Mouse (Mus musculus) retina, adult 2 months (tissue): ENCODE data around the gene Hip1r.

Experiments used
- DNase-seq: peaks from one replicate; pipeline ENCODE4 v3.0.0-alpha.2; 2012; ENCODE audit warnings: low read depth, low spot score

Hip1r gene

DNA sequence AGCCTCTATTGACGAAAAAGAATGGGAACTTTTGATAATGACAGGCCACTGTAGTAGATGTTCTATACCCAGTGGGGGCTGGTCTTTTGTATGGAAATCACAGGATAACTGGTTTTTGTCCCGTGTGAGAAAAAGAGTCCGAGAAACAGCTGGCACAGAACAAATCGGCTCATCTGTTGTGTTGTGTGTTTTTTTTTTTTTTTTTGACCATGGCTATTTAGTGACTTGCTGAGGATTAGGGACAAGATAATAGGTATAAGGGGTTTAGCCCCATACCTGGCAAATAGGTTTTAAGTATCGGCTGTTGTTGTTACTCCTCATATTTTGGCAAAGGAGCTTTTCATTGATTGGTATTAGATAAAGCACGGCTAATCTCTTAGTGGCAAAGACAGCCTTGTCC is 975 bp upstream of the Hip1r start:
- DNase-seq = no peak

DNA sequence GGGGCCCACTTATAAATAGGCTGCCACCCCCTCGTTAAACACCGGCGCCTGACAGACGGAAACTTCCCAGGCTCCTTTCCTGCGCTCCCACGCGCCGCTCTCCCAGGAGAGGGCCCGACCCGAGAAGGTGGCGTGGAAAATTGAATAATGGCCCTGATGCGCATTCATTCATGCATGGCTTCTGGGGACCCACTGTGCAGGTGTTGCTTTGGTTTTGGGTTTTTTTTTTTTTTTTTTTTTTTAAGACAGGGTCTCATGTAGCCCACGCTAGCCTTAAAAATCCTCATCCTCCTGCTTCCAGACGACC is 704 bp downstream of the Hip1r start:
- DNase-seq = no peak

DNA sequence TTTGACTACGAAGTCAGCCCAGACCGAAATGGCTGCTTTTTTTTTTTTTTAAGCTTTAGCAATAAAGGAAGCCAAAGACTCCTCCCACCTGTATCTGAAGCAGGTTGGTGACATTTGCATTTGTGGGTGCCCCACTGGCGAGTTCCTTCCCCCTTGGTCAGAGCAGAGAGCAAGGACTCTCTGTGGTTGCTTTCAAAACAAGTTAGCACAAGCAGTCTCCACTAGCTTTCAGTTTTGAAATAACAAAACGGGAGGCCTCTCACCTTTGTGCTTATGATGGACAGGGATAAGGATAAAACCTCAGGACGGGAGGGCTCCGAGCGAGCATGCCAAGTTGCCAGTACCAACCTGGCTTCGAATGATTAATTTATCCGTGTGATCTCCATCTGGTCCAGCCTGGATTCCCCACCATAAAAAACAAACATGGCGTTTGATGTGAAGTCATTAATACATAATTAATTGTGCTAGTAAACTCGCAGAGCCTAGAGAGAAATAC is 1.2 kb downstream of the Hip1r start:
- DNase-seq = no peak

DNA sequence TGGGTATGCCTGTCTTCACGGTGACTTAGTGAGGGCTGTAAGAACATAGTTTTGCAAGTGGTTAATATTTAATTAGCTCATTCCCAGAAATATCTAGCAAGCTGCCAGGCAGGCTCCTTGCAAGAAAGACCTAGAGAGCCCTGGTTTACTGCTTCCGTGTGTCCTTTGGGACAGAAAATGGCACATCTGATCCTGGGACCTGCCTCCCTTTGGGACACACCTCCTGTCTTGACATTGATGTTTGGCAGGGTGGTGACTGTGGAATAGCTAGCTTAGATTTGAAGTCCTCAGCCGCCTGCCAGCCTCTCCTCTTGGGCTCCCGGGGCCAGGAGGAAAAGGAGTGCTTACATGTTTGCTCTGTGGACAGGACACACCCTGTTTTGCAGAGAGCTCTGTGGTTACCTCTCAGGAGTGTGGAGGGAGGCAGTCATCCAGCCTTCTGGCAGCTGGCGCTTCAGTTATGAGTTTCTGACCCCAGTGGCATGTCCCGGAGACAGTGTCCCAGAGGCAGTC is 2.3 kb downstream of the Hip1r start:
- no peak for DNase-seq

DNA sequence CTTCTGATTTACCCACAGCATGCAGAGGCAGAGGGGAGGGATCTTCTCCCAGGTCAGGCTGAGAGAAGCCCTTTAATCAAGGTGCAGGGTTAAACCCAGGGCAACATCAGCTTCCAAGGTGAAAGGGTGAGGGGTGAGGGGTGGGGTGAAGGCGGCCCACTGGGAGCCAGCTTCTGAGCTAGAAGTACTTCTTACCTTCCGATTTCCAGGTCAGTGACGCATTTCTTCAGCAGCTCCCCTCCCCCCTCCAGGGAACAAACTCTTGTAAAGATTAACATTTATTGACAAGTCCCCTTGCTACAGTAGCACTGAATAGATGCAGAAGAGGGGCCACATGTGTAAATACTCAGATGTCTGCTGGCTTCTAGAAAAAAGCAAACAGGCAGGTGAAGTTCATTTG is 3.8 kb downstream of the Hip1r start:
- DNase-seq = no peak

DNA sequence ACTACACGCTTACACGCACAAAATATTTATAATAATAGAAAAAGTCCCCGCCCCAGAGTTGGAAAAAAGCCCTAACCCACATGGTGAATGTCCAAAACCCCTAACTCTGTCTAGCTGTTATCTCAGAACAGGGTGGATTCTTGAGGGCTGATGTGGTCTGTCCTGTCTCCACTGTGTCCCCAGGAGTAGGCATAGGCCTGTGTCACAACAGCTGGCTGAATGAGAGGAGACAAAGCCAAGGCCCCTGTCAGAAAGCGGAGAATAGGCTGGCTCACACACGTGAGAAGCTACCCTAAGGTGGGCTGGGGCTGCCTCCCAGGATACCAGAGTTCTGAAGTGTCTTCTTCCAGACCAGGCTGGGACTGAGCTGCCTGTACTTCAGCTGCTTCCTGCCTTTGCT is 4.7 kb downstream of the Hip1r start:
- DNase-seq = no peak

DNA sequence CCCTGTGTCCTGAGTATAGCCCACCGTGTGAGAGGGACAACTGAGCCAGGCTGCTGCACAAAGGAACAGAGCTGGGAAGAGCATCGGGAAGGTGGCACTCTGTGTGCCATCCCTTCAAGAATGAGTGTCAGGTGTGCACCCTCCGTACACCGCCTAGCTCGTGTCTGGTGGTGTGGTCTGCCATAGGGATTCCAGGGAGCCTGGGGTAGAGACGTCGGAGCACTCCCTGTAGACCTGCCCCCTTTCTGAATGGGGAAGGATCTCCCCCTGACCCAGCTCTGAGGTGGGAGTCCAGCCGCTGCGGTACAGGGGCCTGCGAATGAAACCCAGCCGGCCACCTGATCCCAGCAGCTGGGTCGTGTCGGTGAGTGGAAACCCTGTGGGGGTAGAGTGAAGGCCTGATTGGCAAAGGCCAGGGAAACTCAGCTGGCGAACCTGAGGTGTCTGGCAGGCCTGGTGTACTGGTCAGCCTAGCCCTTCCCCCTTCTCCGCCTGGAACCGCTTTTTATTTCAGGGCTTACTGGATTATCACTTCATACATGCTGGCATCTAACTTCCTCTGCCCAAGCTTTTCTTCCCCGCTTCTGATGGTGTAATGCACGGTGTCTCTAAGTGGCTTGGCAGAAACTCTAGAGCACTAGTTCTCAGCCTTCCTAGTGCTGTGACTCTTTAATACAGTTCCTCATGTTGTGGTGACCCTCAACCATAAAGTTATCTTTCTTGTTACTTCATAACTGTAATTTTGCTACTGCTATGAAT is 6.0 kb downstream of the Hip1r start:
- DNase-seq = no peak

DNA sequence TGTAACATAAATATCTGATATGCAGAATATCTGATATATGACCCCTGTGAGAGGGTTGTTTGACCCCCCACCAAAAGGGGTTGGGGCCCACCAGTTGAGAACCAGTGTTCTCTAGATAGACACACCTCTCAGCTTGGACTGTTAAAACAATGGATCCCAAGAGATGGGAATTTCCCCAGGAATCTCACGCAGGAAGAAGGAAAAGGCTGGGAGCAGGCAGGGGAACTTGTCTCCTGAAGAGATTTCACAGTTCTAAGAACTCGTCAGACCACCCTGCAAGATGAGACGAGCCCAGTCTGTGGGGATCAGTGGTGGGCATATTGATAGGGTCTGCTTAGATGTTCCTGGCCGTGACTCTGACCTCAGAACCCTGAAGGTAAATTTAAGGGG is 6.5 kb downstream of the Hip1r start:
- DNase-seq = no peak

DNA sequence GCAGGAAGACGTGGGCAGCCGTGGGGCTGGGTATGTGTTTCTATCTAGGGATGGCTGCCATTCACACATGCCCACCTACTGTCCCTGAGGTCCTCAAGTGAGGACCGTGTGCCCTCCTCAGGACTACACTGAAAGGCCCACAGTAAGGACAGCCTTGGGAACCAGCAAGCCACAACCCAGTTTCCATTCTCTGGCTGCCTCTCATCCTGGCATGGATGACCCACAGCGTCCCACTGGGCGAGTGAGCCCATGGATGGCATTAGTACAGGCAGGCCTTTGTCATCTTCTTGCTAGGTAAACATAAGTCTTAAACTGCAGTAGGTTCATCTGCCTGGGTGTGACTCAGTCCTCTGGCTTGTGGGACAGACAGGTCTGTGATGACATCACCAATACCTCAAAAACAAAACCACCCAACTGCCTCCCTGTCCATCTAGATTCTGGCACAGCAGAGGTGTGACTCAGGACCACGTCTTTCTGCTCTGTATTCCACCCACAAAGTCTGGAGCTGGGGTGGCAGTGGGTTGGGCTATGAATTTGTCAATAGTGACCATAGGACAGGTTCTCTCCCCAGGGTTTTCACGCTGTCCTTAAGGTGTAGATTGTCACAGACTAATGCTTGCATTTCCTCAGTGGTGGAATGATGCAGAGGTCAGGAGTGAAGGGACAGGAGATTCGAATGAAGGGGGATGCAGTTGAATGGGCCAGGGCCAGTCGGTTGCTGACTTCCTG is 7.3 kb downstream of the Hip1r start:
- no peak for DNase-seq

DNA sequence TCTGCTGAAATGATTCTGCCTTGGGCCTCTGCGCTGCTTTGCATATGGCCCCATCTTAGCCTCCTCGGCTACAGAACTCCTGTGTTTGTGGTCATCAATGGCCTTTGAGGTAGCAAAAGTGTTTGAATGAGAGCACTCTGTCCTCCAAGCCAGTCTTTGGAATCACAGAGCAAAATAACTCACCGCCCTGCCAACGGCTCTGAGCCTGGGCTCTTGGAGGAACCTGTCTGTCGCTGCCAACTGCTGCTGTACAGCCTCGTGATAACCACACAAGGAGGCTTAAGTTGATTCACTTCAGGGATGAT is 7.8 kb downstream of the Hip1r start:
- DNase-seq = no peak

DNA sequence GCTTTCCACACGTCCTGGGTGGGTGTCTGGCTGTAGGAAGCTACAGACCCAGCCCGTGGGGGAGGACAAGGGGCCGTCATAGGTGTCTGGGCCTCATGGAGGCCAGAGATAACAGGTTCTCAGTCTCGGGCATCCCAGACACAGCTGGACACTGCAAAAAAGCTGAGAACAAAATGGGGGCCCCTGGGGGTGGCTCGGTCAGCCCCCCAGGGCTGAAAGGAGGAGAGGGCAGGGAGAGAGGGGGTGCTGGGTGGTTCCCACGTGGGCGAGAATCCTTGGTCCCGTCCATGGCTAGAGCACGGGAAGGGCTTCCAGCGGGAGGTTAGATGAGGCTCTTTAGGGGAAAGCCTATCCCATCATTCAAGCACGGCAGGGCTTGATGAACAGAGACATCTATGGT is 9.4 kb downstream of the Hip1r start:
- no peak for DNase-seq

DNA sequence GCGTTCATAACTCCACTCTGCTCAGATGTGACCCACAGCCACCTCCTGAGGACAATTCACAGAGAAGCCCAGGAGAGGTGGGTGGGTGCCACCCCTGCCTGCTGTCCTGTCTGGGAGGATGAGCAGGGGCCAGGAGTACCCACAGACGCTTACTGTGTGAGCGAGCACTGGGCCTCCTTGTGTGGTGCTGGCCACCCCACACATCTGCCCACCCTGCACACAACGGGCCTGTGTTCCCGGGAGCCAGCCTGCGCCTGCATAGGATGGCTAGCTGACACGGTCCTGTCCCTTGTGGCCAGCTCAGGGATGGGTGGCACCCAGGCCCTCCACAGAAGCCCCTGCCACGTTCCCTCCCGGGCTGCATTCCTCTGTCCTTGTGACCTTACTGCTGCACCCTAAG is 12.0 kb downstream of the Hip1r start:
- DNase-seq = no peak

DNA sequence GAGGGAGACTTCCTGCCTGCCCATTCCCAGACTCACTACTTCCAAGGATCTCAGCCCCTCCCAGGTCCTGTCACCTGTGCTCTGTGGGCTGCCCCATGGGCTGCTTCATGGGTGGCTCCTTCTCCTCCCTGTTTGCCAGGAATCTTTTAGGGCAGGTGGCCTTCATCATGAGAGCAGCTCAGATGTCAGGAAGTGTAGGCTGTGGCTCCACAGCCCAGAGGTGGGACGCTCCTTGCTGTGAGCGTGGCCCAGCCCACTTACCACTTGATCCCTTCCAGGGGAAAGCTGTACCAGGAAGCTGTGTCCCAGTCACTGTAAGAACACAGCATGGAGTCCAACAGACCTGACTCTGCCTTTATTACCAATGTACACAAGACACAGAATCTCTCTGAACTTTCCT is 13.5 kb downstream of the Hip1r start:
- no peak for DNase-seq

DNA sequence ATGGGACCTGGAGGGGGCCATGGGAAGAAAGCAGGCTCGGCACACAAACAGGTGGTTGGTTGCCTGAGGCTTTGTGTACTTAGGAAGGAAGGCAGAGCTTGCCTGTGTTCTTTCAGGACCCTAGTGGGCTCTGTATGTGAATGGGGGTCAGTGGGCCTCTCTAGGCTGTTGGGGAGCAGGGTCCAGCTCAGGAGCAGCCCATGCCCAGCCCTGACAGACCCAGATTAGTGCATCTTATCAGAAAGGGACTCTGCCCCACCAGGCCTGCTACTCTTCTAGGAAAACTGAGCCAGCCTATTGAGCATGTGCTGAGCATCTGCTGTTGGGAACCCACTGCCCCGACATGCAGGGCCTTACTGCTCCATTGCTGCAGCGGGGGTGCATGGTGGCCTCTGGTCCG is 14.1 kb downstream of the Hip1r start:
- DNase-seq = no peak

DNA sequence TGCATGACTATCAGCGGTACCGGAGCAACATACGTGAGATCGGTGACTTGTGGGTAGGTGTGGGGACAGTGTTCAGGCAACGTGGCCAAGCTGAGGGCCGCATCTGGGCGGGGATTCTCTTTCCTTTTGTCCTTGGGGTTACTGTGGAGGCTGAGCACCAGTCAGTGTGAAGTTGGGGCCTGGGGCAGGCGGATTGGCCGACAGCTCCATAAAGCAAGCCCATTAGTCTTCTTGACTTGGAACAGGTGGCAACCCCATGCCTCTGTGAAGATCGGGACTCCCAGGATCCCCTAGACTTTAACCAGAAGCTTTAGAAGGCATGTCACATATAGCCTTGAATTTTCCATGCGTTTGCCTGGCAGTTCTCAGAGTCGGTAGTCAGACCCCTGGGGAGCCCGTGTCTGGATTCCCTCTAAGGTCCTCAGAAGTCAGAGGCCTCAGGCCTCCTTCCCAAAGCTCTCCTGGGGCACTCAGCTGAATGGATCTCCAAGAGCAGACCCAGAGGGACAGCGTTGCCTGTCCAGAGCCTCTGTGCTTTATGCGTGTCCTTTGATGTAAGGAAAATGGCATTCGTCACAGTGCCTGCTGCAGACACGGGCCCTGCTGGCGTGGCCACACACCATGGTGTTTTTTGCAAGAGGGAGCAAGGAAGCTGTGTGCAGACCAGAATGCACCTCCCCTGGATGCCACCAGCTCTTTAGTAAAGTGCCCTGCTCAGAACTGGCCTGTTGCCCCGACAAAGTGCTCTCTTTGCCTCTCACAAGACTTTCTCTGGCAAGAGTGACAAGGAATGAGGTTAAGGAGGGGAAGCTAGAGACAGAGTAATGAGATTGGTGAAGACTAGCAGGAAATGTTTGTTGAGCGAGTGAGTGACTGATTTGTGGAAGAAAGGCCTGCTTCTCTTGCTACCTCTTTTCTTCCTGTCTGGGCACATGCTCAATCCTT is 16.8 kb downstream of the Hip1r start:
- no peak for DNase-seq

DNA sequence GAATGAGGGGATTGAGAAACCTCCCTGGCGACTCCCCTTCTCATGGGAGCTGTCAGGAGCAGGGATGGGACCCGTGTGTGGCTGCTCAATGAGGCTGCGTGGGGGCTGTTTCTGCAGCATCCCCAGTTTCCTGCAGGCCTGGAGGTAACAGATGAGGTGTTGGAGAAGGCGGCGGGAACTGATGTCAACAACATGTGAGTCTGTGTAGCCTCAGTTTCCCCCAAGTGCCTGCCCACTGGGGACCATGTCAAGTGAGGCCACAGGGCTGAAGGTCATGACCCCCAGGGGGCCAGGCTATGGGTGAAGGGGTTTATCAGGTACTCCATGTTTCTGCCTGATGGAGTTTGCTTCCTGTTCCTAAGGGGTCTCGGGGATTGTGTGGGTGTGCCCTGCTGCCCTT is 17.9 kb downstream of the Hip1r start:
- no peak for DNase-seq

DNA sequence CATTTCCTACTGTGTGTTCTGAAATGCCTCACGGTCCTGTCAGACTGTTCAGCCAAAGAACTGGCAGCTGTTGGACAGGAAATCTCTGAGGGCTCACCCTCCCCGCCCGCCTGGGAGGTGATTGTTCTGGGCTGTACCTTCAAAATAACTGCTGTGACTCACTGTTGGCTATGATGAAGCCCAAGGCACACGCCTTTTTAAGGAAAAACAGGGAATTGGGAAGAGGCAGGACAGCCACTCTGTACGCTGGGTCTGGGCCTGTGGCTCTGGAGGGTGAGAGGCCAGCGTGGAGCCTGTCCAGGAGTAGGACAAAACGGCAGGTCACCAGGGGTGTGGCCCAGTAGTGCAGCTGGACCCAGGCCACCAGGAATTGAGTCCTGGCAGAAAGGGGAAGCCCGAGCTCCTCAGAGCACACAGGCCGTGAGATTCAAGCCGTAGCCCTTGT is 18.8 kb downstream of the Hip1r start:
- DNase-seq = no peak

DNA sequence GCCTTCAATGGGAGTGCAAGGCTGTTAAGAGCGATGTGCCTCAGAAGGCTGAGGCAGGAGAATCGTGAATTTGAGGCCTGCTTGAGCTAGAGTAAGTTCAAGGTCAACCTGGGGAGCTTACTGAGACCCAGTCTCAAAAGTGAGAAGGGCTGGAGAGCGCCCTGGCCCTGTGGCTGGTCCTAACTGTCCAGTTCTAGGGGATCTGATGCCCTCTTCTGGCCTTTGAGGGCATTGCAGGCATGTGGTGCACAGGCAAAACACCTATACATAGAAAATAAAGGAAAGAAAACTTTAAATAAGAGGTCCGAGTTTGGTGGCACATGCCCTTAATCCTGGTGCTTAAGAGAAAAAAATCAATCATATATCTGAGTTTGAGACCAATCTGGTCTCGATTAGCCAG is 19.4 kb downstream of the Hip1r start:
- peak; percentile 56 for DNase-seq

DNA sequence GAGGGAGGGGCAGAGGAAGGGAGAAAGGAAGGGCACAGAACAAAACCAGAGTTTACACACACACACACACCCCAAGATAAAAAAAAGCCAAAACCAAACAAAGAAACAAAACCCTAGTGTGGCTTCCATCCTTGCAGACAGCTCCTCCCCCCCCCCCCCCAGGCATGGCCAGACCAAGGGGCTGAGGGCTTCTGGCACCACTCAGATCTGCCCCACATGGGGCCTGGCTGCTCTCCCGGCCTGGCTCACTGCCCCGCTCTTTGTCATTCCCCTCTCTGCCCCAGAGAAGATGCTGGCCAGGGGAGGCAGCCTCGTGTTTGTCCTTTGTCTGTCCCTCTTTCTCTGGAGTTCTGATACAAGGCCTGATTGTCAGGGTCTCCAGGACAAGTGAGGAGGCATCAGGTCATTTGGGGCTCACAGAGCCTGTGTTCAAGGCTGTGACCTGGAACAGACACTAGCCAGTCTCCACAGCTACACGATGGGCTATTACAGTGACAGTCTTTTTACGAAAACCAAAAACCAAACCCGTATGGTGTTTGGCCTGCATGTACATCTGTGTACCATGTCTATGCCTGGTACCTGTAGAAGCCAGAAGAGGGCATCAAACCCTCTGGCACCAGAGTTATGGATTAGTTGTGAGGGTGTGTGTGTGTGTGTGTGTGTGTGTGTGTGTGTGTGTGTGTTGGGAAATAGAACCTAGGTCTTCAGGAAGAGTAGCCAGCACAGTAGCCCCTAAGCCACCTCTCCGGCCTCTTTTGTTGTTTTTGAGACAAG is 20.0 kb downstream of the Hip1r start:
- DNase-seq = no peak

DNA sequence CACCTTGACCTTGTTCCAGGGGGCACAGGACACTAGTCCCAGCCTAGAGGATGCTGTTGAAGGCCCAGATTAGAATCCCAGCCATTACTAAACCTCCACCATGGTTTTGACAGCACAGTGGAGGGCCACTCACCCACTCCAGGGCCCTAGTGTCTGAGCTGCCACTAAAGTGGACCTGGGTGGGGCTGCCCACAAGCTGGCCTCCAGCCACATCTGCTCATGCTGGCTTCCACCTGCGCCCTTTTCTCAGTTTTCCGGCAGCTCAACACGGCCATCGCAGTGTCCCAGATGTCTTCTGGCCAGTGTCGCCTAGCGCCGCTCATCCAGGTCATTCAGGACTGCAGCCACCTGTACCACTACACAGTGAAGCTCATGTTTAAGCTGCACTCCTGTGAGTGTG is 21.0 kb downstream of the Hip1r start:
- no peak for DNase-seq

DNA sequence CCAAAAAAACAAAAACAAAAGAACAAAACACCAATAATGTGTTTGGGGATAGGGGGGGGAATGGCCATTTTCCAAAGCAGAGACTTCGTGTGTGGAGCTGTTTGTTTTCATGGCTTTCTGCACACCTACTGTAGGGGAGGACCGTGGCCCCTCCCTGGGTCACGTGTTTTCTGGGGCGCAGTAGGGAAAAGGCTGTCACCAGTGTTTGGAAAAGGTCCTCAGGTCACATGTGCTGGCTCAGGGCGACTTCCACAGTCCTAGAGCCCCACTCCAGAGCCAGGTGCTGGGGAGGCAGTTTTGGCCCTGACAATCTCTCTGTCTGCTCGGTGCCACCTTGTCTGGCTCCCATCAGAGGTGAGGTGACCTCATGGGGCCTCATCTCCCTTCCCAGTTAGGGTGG is 22.0 kb downstream of the Hip1r start:
- DNase-seq = no peak

DNA sequence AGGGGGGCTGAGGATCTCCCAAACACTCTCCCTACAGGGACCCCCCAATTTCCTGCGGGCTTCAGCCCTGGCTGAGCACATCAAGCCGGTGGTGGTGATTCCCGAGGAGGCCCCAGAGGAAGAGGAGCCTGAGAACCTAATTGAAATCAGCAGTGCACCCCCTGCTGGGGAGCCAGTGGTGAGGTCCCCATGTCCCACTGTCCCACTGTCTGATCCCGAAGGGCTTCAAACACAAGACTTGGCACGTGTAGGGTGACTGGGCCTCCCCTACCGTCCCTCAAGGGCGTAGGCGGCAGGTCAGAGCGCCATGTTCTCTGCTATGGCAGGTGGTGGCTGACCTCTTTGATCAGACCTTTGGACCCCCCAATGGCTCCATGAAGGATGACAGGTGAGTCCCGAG is 22.8 kb downstream of the Hip1r start:
- no peak for DNase-seq
